Mouse (Mus musculus) stomach, postnatal 0 days (tissue): Measurements from ENCODE around the gene Trappc5. TPM values are rescaled to one million over a fixed set of nuclear protein-coding genes. Genes with fewer than 3 reads are reported as not detected.
A peak's percentile ranks its signal among the peaks of the same experiment; 100 is the strongest.

ENCODE experiments used
- ATAC-seq: fragments of 200-750 bp; cut with Nextera tagmentation; 2 replicates; pipeline ENCODE4 v1.8.0; 2017; ENCODE audit not compliant: low FRiP score, low TSS enrichment
- DNase-seq: peaks from one replicate; pipeline ENCODE4 v3.0.0-alpha.2; 2016; ENCODE audit warnings: low spot score
- H3K27ac ChIP-seq: fragments of 300-500 bp; sonication (generic); replicated peaks from 2 replicates; pipeline ENCODE4 v1.5.1; 2014; ENCODE audit warnings: mild to moderate bottlenecking, control low read depth
- H3K27me3 ChIP-seq: fragments of 300-500 bp; sonication (generic); 2 replicates; pipeline ENCODE4 v1.6.1; 2014; ENCODE audit warnings: low read length; ENCODE audit not compliant: control insufficient read depth, insufficient read depth
- H3K36me3 ChIP-seq: fragments of 300-500 bp; sonication (generic); 2 replicates; pipeline ENCODE4 v1.6.1; 2014; ENCODE audit warnings: low read length, mixed read lengths; ENCODE audit not compliant: control insufficient read depth, insufficient read depth
- H3K4me1 ChIP-seq: fragments of 300-500 bp; sonication (generic); replicated peaks from 2 replicates; pipeline ENCODE4 v1.6.1; 2014; ENCODE audit warnings: antibody characterized with exemption; ENCODE audit not compliant: control insufficient read depth, insufficient read depth
- H3K4me2 ChIP-seq: fragments of 300-500 bp; sonication (generic); replicated peaks from 2 replicates; pipeline ENCODE4 v1.6.1; 2014; ENCODE audit warnings: low read depth, mild to moderate bottlenecking, control low read depth, moderate library complexity
- H3K4me3 ChIP-seq: fragments of 300-500 bp; sonication (generic); 2 replicates; pipeline ENCODE4 v1.5.1; 2014; ENCODE audit warnings: low read depth, low read length, control low read depth
- H3K9ac ChIP-seq: fragments of 300-500 bp; sonication (generic); 2 replicates; pipeline ENCODE4 v1.6.1; 2014; ENCODE audit warnings: mild to moderate bottlenecking, low read length, control low read depth, mixed read lengths
- H3K9me3 ChIP-seq: fragments of 300-500 bp; sonication (generic); 2 replicates; pipeline ENCODE4 v1.6.1; 2016; ENCODE audit warnings: low read length; ENCODE audit not compliant: control insufficient read depth
- CTCF ChIP-seq: IDR thresholded peaks from 2 replicates; pipeline ENCODE4 v1.5.1; 2016; ENCODE audit warnings: antibody characterized with exemption, low read depth, mild to moderate bottlenecking, moderate library complexity
- EP300 ChIP-seq: optimal IDR thresholded peaks from 2 replicates; pipeline ENCODE3; 2016; ENCODE audit warnings: antibody characterized with exemption
- WGBS: fragments of 180-500 bp; shearing (Covaris S2); extraction: QIAGEN DNeasy Blood & Tissue Kit; methylation state at CpG from one replicate; pipeline ENCODE4 v1.1.7; 2014; 5-methylcytosine and 5-hydroxymethylcytosine counted together
- polyA plus RNA-seq: library from polyadenylated mRNA; unstranded; fragments of >200 nt; fragmentation: Nextera tagmentation; extraction: Ambion mirVana; gene quantifications from 2 replicates; pipeline ENCODE4 v1.2.1, GENCODE M21; 2015

Gene Trappc5
- polyA plus RNA-seq, 1 experiment from 2014 or later = 27.9 TPM

DNA sequence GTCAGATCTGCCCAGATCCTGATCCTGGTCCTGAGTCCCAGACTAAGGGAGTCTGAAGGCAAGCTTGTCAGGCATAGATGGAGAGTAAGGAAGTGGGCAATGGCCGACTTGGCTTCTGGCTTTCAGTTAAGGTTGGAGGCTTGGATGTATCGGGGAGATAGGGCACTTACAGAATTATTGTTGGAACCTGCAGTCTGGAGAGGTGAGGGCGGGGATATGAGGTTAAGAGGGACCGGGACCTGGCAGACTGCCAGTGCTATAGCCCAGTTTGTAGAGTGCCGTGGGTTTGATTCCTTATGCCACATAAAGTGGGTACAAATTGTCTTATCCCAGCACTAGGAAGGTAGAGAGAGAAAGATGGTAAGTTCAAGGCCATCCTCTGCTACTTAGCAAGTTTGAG lies 3.6 kb downstream of the Trappc5 start:
- 84% methylated on average over 5 of the region's 5 CpGs for WGBS
- TF ChIP-seq EP300 (no peak), CTCF (no peak)
- DNase-seq (no peak), ATAC-seq (no peak)
- Histone ChIP-seq H3K27me3 (no peaks in the 10 kb centered on the region), H3K9me3 (no peaks in the 10 kb centered on the region), H3K4me1 (no peaks in the 10 kb centered on the region), H3K9ac (no peak overlapping the region), H3K4me3 (no peak overlapping the region), H3K27ac (no peak overlapping the region), H3K4me2 (no peak overlapping the region), H3K36me3 (peaks cover 10% of the 10 kb centered on the region)

DNA sequence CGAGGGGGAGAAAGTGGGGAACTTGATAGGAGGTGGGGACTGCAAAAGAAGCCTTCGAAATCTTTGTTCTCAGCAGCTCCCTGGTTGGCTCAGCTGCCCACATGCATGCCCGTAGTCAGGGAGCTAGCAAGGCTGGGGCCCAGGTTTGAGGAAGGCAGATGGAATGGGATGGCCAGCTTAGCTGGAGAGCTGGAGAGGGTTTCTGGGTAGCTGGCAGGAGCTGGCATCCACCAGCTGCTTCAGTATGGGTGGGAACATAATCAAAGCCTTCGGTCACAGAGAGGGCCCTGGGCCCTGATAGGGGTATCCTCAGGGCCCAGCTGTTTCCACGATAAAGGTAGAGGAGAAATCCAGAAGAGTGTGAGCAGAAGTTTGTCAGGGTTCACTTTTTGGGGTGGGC lies 6.3 kb downstream of the Trappc5 start:
- no peaks in the 10 kb centered on the region for H3K27me3 ChIP-seq
- no peak overlapping the region for H3K9ac ChIP-seq
- H3K4me1 ChIP-seq = no peaks in the 10 kb centered on the region
- no peak overlapping the region for H3K4me3 ChIP-seq
- ATAC-seq = no peak
- TF ChIP-seq EP300 (no peak), CTCF (no peak)
- H3K9me3 ChIP-seq = no peaks in the 10 kb centered on the region
- H3K27ac ChIP-seq = no peak overlapping the region
- H3K36me3 ChIP-seq = peaks cover 10% of the 10 kb centered on the region
- H3K4me2 ChIP-seq = no peak overlapping the region
- 83% methylated on average over 5 of the region's 5 CpGs for WGBS
- no peak for DNase-seq

DNA sequence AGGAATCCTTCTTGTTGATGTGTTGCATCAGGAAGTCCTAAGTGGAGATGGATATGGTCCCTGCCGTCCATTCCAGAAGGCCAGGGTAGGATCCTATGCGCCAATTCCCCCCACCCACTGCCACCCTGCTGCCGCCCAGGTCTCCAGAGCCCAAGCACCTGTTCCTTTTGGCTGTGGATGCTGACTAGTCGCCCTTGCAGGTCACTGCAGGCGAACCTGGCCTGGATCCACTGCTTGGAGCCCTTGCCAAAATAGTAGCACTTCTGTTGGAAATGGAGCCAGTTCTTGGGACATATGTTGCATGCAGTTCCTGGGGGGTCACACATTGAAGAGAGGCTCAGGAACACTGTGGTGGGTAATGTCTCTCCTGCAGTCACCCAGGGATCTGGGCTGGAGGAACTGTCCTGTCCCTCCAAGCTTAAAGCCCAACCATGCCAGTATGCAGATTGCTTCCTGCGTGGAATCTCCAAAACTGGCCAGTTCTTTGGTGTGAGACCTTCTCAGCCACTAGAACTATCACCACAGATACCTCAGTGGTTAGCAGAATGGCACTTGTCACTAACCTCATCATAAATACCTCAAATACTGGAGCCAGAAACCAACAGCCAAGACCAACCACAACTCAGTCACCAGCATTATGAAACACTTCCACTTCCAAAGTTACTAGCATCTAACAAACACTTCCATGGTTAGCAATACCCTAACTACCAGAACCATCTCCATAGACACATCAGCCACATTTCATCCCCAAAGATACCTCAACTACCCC lies 7.5 kb downstream of the Trappc5 start:
- 71% methylated on average over 6 of the region's 6 CpGs for WGBS
- TF ChIP-seq EP300 (no peak), CTCF (no peak)
- no peak for ATAC-seq

DNA sequence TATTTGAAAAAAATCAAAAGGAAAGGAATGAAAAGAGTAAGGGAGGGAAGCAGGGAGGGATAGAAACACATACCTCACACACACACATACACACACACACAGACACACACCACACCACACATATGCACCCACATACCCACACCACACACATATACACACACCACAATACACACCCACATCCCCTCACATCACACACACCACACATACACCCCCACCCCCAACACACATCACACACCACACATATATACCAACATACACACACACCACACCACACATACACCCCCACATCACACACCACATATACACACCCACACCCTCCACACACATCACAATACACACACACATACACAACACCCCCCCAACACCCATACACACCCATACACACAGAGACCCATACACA lies 8.4 kb downstream of the Trappc5 start:
- no peak overlapping the region for H3K4me3 ChIP-seq
- DNase-seq (no peak), ATAC-seq (no peak)
- no peaks in the 10 kb centered on the region for H3K4me1 ChIP-seq
- no peak overlapping the region for H3K27ac ChIP-seq
- no peak overlapping the region for H3K4me2 ChIP-seq
- no peaks in the 10 kb centered on the region for H3K9me3 ChIP-seq
- H3K9ac ChIP-seq = no peak overlapping the region
- TF ChIP-seq EP300 = no peak
- no peak for TF ChIP-seq CTCF
- H3K36me3 ChIP-seq = peaks cover 8% of the 10 kb centered on the region
- H3K27me3 ChIP-seq = no peaks in the 10 kb centered on the region

More for the DNA sequence above, 7.5 kb downstream of the Trappc5 start:
- no peak for DNase-seq
- H3K4me3 ChIP-seq = no peak overlapping the region
- H3K9ac ChIP-seq = no peak overlapping the region
- no peaks in the 10 kb centered on the region for H3K9me3 ChIP-seq
- no peaks in the 10 kb centered on the region for H3K27me3 ChIP-seq
- no peak overlapping the region for H3K27ac ChIP-seq
- H3K36me3 ChIP-seq = peaks cover 10% of the 10 kb centered on the region
- H3K4me2 ChIP-seq = no peak overlapping the region
- no peaks in the 10 kb centered on the region for H3K4me1 ChIP-seq

DNA sequence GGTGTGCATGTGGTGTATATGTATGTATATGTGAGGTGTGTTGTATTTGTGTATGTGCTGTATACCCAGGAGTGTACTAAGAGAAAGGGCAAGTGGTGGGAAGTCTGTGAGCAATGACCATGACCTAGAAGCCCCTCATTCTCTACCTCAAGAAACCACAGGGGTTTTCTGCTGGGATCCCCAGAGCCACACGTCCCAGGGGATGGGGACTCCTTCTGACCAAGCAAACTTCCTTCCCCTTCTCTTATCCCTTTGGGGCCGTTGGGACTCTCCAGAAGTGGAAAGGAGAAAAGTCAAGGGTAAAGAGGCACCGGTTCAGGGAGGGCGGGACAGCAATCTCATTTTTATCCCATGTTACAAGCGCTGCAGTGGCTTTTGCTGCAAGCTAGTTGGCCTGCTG lies 9.3 kb downstream of the Trappc5 start:
- no peak overlapping the region for H3K9ac ChIP-seq
- no peak for DNase-seq
- no peak overlapping the region for H3K27ac ChIP-seq
- H3K4me3 ChIP-seq = no peak overlapping the region
- no peaks in the 10 kb centered on the region for H3K9me3 ChIP-seq
- ATAC-seq = no peak
- H3K4me1 ChIP-seq = no peaks in the 10 kb centered on the region
- no peak overlapping the region for H3K4me2 ChIP-seq
- no peaks in the 10 kb centered on the region for H3K27me3 ChIP-seq
- peaks cover 4% of the 10 kb centered on the region; the same call in 1 of the 2 replicates for H3K36me3 ChIP-seq
- WGBS = 60% methylated on average over 5 of the region's 5 CpGs
- TF ChIP-seq EP300 (no peak), CTCF (no peak)

DNA sequence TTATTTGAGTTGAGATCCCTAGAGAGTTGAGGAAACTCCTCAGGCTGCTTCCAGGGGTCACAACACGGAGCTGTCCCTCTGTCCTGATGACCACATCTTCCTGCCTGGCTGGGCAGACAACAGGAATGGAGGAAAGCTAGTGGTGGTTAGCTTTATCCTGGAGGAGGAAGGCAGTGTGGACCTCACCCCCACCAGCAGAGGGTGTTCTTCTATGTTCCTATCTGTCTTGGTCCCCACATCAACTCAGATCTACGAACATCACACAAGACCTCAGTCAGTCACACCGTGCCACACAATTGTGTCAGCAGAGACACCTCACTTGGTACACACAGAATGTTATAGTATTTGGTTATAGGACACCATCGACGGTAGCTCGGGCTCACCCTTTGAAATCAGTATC lies 11.4 kb downstream of the Trappc5 start:
- Histone ChIP-seq H3K27ac (no peak overlapping the region), H3K4me1 (no peaks in the 10 kb centered on the region), H3K4me3 (no peak overlapping the region), H3K9ac (no peak overlapping the region), H3K9me3 (no peaks in the 10 kb centered on the region), H3K27me3 (no peaks in the 10 kb centered on the region), H3K4me2 (no peak overlapping the region), H3K36me3 (no peaks in the 10 kb centered on the region)
- no peak for DNase-seq
- no peak for ATAC-seq
- no peak for TF ChIP-seq EP300
- TF ChIP-seq CTCF = peak; percentile 27
- WGBS = 75% methylated on average over 6 of the region's 6 CpGs
